Mouse (Mus musculus) layer of hippocampus, adult 6 months (tissue): Measurements from ENCODE around the gene Bpifb6. TPM values are rescaled to one million over a fixed set of nuclear protein-coding genes. Genes with fewer than 3 reads are reported as not detected.

Experiments used
- long read RNA-seq, 2 experiments: library from polyadenylated mRNA; unstranded; transcript quantifications; one replicate each; pipeline ENCODE4 v2.0.0; 2019 to 2020
- polyA plus RNA-seq: library from polyadenylated mRNA; unstranded; fragments of <200 nt; fragmentation: Nextera tagmentation; gene quantifications from 2 replicates; pipeline ENCODE4 v1.2.3, GENCODE M21; 2021

Gene Bpifb6
- polyA plus RNA-seq: 0.14 TPM in 1 of 2 replicates, not detected in the other
- long read RNA-seq, experiment 1: 0 reads
- long read RNA-seq, experiment 2: 0 reads

GRCm38 (mm10) chr2:153900088-153900487 lies at the start of gene Bpifb6:
Gene Bpifb6, plus strand, starts transcription at chr2:153900388.

GRCm38 (mm10) chr2:153870984-153871383 lies 29.2 kb upstream of the Bpifb6 start, which contains the start of gene Sun5:
Gene Sun5, minus strand, starts transcription at chr2:153871084.

GRCm38 (mm10) chr2:153874745-153875144 lies 25.4 kb upstream of the Bpifb6 start, which contains the start of gene Bpifb2:
Gene Bpifb2, plus strand, starts transcription at chr2:153875045.

GRCm38 (mm10) chr2:153917930-153918329 lies 17.7 kb downstream of the Bpifb6 start, which contains the start of gene Bpifb3:
Gene Bpifb3, plus strand, starts transcription at chr2:153918230.

GRCm38 (mm10) chr2:153937843-153938242 lies 37.7 kb downstream of the Bpifb6 start, which contains the start of gene Bpifb4:
Gene Bpifb4, plus strand, starts transcription at chr2:153938212.

Other genes with a start within 250 kb of the Bpifb6 start
- gene Dnmt3c, start 203.7 kb upstream of the Bpifb6 start, polyA plus RNA-seq: not detected in 2 replicates
- 102 and 104 TPM in 2 replicates for gene Mapre1, start 159.1 kb upstream of the Bpifb6 start, polyA plus RNA-seq
- gene Efcab8, start 120.5 kb upstream of the Bpifb6 start, polyA plus RNA-seq: not detected in 2 replicates
- not detected in 2 replicates for gene Sun5, start 29.3 kb upstream of the Bpifb6 start, polyA plus RNA-seq
- gene Bpifb2, start 25.3 kb upstream of the Bpifb6 start, polyA plus RNA-seq: not detected in 2 replicates
- 0.10 TPM in 1 of 2 replicates, not detected in the other for gene Bpifb3, start 17.8 kb downstream of the Bpifb6 start, polyA plus RNA-seq
- gene Bpifb4, start 37.8 kb downstream of the Bpifb6 start, polyA plus RNA-seq: 0.06 TPM in 2 replicates
- gene Bpifa6, start 74.6 kb downstream of the Bpifb6 start, polyA plus RNA-seq: not detected in 2 replicates
- not detected in 2 replicates for gene Bpifa2, start 107.9 kb downstream of the Bpifb6 start, polyA plus RNA-seq
- gene Bpifa3, start 229.9 kb downstream of the Bpifb6 start, polyA plus RNA-seq: not detected in 2 replicates
- 0.13 TPM in 1 of 2 replicates, not detected in the other for gene Bpifa1, start 242.5 kb downstream of the Bpifb6 start, polyA plus RNA-seq